ENCODE assay signal across 10 mouse cellular contexts in the genomic region with DNA sequence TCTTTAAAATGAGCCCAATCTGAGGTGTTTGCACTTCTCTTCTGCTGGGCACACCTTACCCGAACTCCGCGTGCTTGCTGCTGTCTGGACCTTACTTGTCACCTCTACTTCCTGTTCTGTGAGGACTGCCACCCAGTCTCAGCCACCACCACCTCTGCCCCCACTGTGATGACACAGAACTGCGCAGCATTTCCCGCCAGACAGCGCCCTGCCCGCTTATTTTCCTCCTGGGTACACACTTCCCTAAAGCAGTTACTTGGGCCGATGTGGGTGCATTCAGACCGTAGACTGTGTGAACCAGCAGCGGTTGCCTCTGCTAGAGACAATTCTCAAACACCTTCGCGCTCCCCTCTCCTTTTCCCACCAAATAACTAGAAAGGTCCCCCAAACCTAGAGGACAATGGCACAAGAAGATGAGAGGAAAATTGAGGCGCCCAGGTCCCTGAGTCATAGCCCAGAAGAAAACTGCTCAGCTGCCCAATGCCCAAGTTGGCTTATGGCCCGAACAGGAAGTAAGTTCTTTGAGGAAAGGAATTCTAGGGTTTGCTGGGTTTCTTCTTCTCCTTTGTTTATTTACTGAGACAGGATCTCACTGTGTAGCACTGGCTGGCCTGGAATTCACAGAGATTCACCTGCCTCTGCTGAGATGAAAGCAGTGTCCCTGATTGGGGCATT. TPM values are rescaled to one million over a fixed set of nuclear protein-coding genes. Genes with fewer than 3 reads are reported as not detected.
DNase-seq lines count a peak whose midpoint lies in the region; ATAC-seq and TF ChIP-seq lines count a peak whose summit lies in the region.
"Had no signal": no experiment of that assay in that cellular context is flagged by ENCODE, and none has a peak within 500 bp of the region (broad histone marks: within the 10 kb centered on the region; RNA-seq: fewer than 3 reads in every experiment).

No protein-coding gene starts in this region.

- DNase-seq in heart, adult 18-20 months = peak; percentile 39 to 80
- DNase-seq in gastrocnemius, adult 2 months = peak; percentile 40
- peak; percentile 53 to 70 for DNase-seq in spleen, postnatal 14 days (ENCODE audit: low spot score in 2 of 2)
- no peak for DNase-seq in forebrain, embryonic 14.5 days (ENCODE audit: low spot score)
- no peak for DNase-seq in cerebellum, adult 11 months

- H3K4me2 ChIP-seq in heart, embryonic 11.5 days = no peak overlapping the region
- no peak overlapping the region; the same call in 1 of the 2 replicates for H3K4me2 ChIP-seq in liver, embryonic 16.5 days (ENCODE audit: low read depth, low read length)
- no peak overlapping the region for H3K4me2 ChIP-seq in forebrain, embryonic 14.5 days (ENCODE audit: low read length)
- H3K4me2 ChIP-seq: limb, embryonic 13.5 days had no signal

- no peaks in the 10 kb centered on the region for H3K4me1 ChIP-seq in heart, embryonic 11.5 days (ENCODE audit: control insufficient read depth, insufficient read depth, low read length)
- no peaks in the 10 kb centered on the region for H3K4me1 ChIP-seq in liver, embryonic 16.5 days (ENCODE audit: control insufficient read depth, low read depth, low read length)
- no peaks in the 10 kb centered on the region for H3K4me1 ChIP-seq in forebrain, embryonic 14.5 days (ENCODE audit: control insufficient read depth, insufficient read depth, low read length)
- H3K4me1 ChIP-seq: limb, embryonic 13.5 days had no signal

- H3K27me3 ChIP-seq in heart, embryonic 11.5 days (ENCODE audit: control insufficient read depth, insufficient read depth, low read length) = no peaks in the 10 kb centered on the region
- H3K27me3 ChIP-seq in liver, embryonic 16.5 days (ENCODE audit: control insufficient read depth, insufficient read depth, low read depth, low read length) = no peaks in the 10 kb centered on the region
- no peaks in the 10 kb centered on the region for H3K27me3 ChIP-seq in forebrain, embryonic 14.5 days (replicated peaks; ENCODE audit: control insufficient read depth, insufficient read depth, low read length)
- H3K27me3 ChIP-seq: limb, embryonic 13.5 days had no signal

- no peaks in the 10 kb centered on the region for H3K36me3 ChIP-seq in heart, embryonic 11.5 days (ENCODE audit: control insufficient read depth, insufficient read depth, low read length)
- no peaks in the 10 kb centered on the region for H3K36me3 ChIP-seq in liver, embryonic 16.5 days (ENCODE audit: control insufficient read depth, insufficient read depth)
- no peaks in the 10 kb centered on the region for H3K36me3 ChIP-seq in forebrain, embryonic 14.5 days (ENCODE audit: control insufficient read depth, insufficient read depth, low read length)
- H3K36me3 ChIP-seq: limb, embryonic 13.5 days had no signal

- H3K27ac ChIP-seq in heart, embryonic 11.5 days (ENCODE audit: low read depth, low read length) = no peak overlapping the region
- H3K27ac ChIP-seq in gastrocnemius, adult 2 months = no peak overlapping the region
- peak overlapping the region; percentile 9; the same call in 1 of the 2 replicates for H3K27ac ChIP-seq in liver, embryonic 16.5 days (ENCODE audit: low read length)
- H3K27ac ChIP-seq in forebrain, embryonic 14.5 days (ENCODE audit: low read depth, low read length) = no peak overlapping the region
- H3K27ac ChIP-seq: limb, embryonic 13.5 days had no signal

- no peaks in the 10 kb centered on the region for H3K9me3 ChIP-seq in heart, embryonic 11.5 days (replicated peaks; ENCODE audit: control insufficient read depth, low read length)
- no peaks in the 10 kb centered on the region for H3K9me3 ChIP-seq in liver, embryonic 16.5 days (replicated peaks; ENCODE audit: control insufficient read depth, low read length)
- no peaks in the 10 kb centered on the region for H3K9me3 ChIP-seq in forebrain, embryonic 14.5 days (replicated peaks; ENCODE audit: control insufficient read depth, low read length)
- H3K9me3 ChIP-seq: limb, embryonic 13.5 days had no signal

- TF ChIP-seq CTCF in gastrocnemius, adult 2 months (IDR thresholded peaks at IDR 0.05) = no peak

- intact Hi-C loops in gastrocnemius, adult 2 months (cut with DNase I) = no loop called here

- no peak overlapping the region for H3K4me3 ChIP-seq in heart, embryonic 11.5 days (ENCODE audit: low read depth, low read length)
- H3K4me3 ChIP-seq in gastrocnemius, adult 2 months = no peak overlapping the region
- H3K4me3 ChIP-seq in liver, embryonic 16.5 days (ENCODE audit: low read depth, low read length) = no peak overlapping the region
- H3K4me3 ChIP-seq in forebrain, embryonic 14.5 days (ENCODE audit: low read depth, low read length) = no peak overlapping the region
- H3K4me3 ChIP-seq: erythroblast, embryonic 14.5 days; limb, embryonic 13.5 days had no signal

- 74% methylated on average over 14 of the region's 14 CpGs for WGBS in heart, embryonic 11.5 days (ENCODE audit: insufficient replicate concordance)
- 34% methylated on average over 14 of the region's 14 CpGs for WGBS in liver, embryonic 16.5 days (ENCODE audit: insufficient replicate concordance)
- 88% methylated on average over 14 of the region's 14 CpGs for WGBS in forebrain, embryonic 14.5 days

- no peak overlapping the region for H3K9ac ChIP-seq in heart, embryonic 11.5 days (ENCODE audit: low read depth, low read length)
- H3K9ac ChIP-seq in liver, embryonic 16.5 days (ENCODE audit: low read depth, low read length) = no peak overlapping the region
- no peak overlapping the region for H3K9ac ChIP-seq in forebrain, embryonic 14.5 days (ENCODE audit: low read length)
- H3K9ac ChIP-seq: limb, embryonic 13.5 days had no signal

- ATAC-seq in heart, embryonic 11.5 days (replicated peaks; ENCODE audit: insufficient number of reproducible peaks, low FRiP score, low TSS enrichment) = no peak
- peak; percentile 39 for ATAC-seq in liver, embryonic 16.5 days (ENCODE audit: low read depth)
- no peak for ATAC-seq in frontal cortex, adult (ENCODE audit: low TSS enrichment)
- ATAC-seq in forebrain, embryonic 14.5 days = no peak

RNA-seq across cellular contexts. Expression of gene Gm20403, which starts 12.8 kb away (rescaled TPM):
- not detected for total RNA-seq in heart, adult 18-20 months (2021)
- not detected in 2 replicates for polyA plus RNA-seq in heart, embryonic 11.5 days (2014; fragmentation: Nextera tagmentation; extraction: Ambion mirVana)
- total RNA-seq in gastrocnemius, adult 2 months (2021) = not detected
- polyA plus RNA-seq in liver, embryonic 16.5 days (2015; fragmentation: Nextera tagmentation; extraction: Ambion mirVana) = not detected in 2 replicates
- polyA plus RNA-seq in forebrain, embryonic 14.5 days (2014; fragmentation: Nextera tagmentation; extraction: Ambion mirVana) = not detected in 2 replicates
- polyA plus RNA-seq: limb, embryonic 13.5 days had no signal

RNA-seq across cellular contexts. Expression of gene Baz1a, which starts 15.0 kb away (rescaled TPM):
- 10 to 100 TPM in 1 of 2 experiments, 1 to 10 TPM in 1; 5.8 to 10.2 TPM for total RNA-seq in heart, adult 18-20 months (2021)
- polyA plus RNA-seq in heart, embryonic 11.5 days (2014; fragmentation: Nextera tagmentation; extraction: Ambion mirVana) = 11.4 and 18.6 TPM in 2 replicates
- 1 to 10 TPM; 3.6 to 4.1 TPM for total RNA-seq in gastrocnemius, adult 2 months (2021)
- 23.6 and 26.8 TPM in 2 replicates for polyA plus RNA-seq in liver, embryonic 16.5 days (2015; fragmentation: Nextera tagmentation; extraction: Ambion mirVana)
- 13.6 and 14.4 TPM in 2 replicates for polyA plus RNA-seq in forebrain, embryonic 14.5 days (2014; fragmentation: Nextera tagmentation; extraction: Ambion mirVana)

Comparison
In these comparisons a context has a peak if more than half of its experiments do, and no peak if none do; other contexts are left out.
1. DNase-seq: peak in heart, adult 18-20 months (2 of 2), gastrocnemius, adult 2 months (single experiment) and spleen, postnatal 14 days (2 of 2); none in forebrain, embryonic 14.5 days (single experiment) and cerebellum, adult 11 months (single experiment).